ENCODE assay signal across 15 mouse cellular contexts in the genomic region with DNA sequence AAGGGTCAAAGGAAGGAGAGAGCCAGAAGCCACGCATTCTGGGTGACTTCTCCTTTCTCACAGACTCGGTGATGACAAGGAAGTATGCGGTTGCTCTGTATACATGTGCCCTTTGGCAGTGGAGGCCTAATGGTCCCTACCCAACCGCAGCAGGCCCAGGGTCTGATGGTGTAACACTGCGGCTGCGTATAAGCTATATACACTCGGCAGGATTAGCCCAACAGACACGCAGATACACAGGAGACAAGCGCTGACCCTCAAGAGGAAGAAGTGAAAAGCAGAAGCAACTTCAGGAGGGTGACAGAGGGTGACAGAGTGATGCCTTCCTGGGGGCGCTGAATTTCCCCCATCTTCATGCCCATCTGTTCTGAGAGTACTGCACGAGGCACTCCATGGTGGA. TPM values are rescaled to one million over a fixed set of nuclear protein-coding genes. Genes with fewer than 3 reads are reported as not detected.
DNase-seq lines count a peak whose midpoint lies in the region; ATAC-seq and TF ChIP-seq lines count a peak whose summit lies in the region.
"Had no signal": no experiment of that assay in that cellular context is flagged by ENCODE, and none has a peak within 500 bp of the region (broad histone marks: within the 10 kb centered on the region; RNA-seq: fewer than 3 reads in every experiment).

No protein-coding gene starts in this region.

- H3K4me3 ChIP-seq in forebrain, embryonic 16.5 days (replicated peaks; ENCODE audit: low read length): no peak overlapping the region
- no peak overlapping the region for H3K4me3 ChIP-seq in forebrain, embryonic 15.5 days
- H3K4me3 ChIP-seq in midbrain, embryonic 15.5 days: no peak overlapping the region
- no peak overlapping the region for H3K4me3 ChIP-seq in midbrain, postnatal 0 days (ENCODE audit: low read depth, low read length)
- peak overlapping the region; percentile 11 for H3K4me3 ChIP-seq in megakaryocyte, embryonic 14.5 days (replicated peaks)
- H3K4me3 ChIP-seq in kidney, embryonic 14.5 days (ENCODE audit: low read length): no peak overlapping the region

- H3K36me3 ChIP-seq in forebrain, embryonic 16.5 days (ENCODE audit: control insufficient read depth, insufficient read depth): no peaks in the 10 kb centered on the region
- H3K36me3 ChIP-seq in forebrain, embryonic 15.5 days: no peaks in the 10 kb centered on the region
- H3K36me3 ChIP-seq in midbrain, embryonic 15.5 days (replicated peaks): no peaks in the 10 kb centered on the region
- H3K36me3 ChIP-seq in midbrain, postnatal 0 days (ENCODE audit: insufficient read depth, low read length): no peaks in the 10 kb centered on the region
- H3K36me3 ChIP-seq in megakaryocyte, embryonic 14.5 days (replicated peaks; ENCODE audit: low read length): no peaks in the 10 kb centered on the region
- H3K36me3 ChIP-seq in kidney, embryonic 14.5 days (ENCODE audit: control insufficient read depth, insufficient read depth, low read length): no peaks in the 10 kb centered on the region

- no peaks in the 10 kb centered on the region for H3K9me3 ChIP-seq in forebrain, embryonic 16.5 days (ENCODE audit: control insufficient read depth, low read length)
- no peaks in the 10 kb centered on the region for H3K9me3 ChIP-seq in forebrain, embryonic 15.5 days
- H3K9me3 ChIP-seq in midbrain, embryonic 15.5 days: no peaks in the 10 kb centered on the region
- H3K9me3 ChIP-seq in midbrain, postnatal 0 days (ENCODE audit: low read length): no peaks in the 10 kb centered on the region
- H3K9me3 ChIP-seq in megakaryocyte, embryonic 14.5 days: no peaks in the 10 kb centered on the region
- H3K9me3 ChIP-seq in kidney, embryonic 14.5 days (ENCODE audit: control insufficient read depth, low read length): no peaks in the 10 kb centered on the region

- TF ChIP-seq CTCF in midbrain, postnatal 0 days (IDR thresholded peaks at IDR 0.05): no peak

- H3K4me2 ChIP-seq in forebrain, embryonic 16.5 days (ENCODE audit: low read length): no peak overlapping the region
- H3K4me2 ChIP-seq in forebrain, embryonic 15.5 days (replicated peaks): no peak overlapping the region
- no peak overlapping the region for H3K4me2 ChIP-seq in midbrain, embryonic 15.5 days
- no peak overlapping the region for H3K4me2 ChIP-seq in midbrain, postnatal 0 days (ENCODE audit: low read depth, low read length, poor library complexity, severe bottlenecking)
- no peak overlapping the region for H3K4me2 ChIP-seq in kidney, embryonic 14.5 days (replicated peaks; ENCODE audit: low read depth, low read length)
- H3K4me2 ChIP-seq: lung, embryonic 14.5 days had no signal

- H3K4me1 ChIP-seq in forebrain, embryonic 16.5 days (replicated peaks; ENCODE audit: control insufficient read depth, insufficient read depth, low read length): no peaks in the 10 kb centered on the region
- H3K4me1 ChIP-seq in forebrain, embryonic 15.5 days: peaks cover 5% of the 10 kb centered on the region; the same call in 1 of the 2 replicates
- no peaks in the 10 kb centered on the region for H3K4me1 ChIP-seq in midbrain, embryonic 15.5 days
- H3K4me1 ChIP-seq in midbrain, postnatal 0 days (ENCODE audit: insufficient read depth, low read length): no peaks in the 10 kb centered on the region
- peaks cover 44% of the 10 kb centered on the region for H3K4me1 ChIP-seq in megakaryocyte, embryonic 14.5 days
- no peaks in the 10 kb centered on the region for H3K4me1 ChIP-seq in kidney, embryonic 14.5 days (ENCODE audit: control insufficient read depth, insufficient read depth, low read length)

- DNase-seq in midbrain, postnatal 0 days (ENCODE audit: low spot score): no peak
- no peak for DNase-seq in yolk sac, embryonic 10.5 days (ENCODE audit: low spot score)
- DNase-seq in MN1 (ENCODE audit: low spot score): no peak
- DNase-seq: heart, postnatal 4 days; lung, embryonic 14.5 days; thymus, postnatal 4 days had no signal

- H3K27ac ChIP-seq in forebrain, embryonic 16.5 days (ENCODE audit: low read length): no peak overlapping the region
- H3K27ac ChIP-seq in forebrain, embryonic 15.5 days (replicated peaks): no peak overlapping the region
- no peak overlapping the region for H3K27ac ChIP-seq in midbrain, embryonic 15.5 days
- H3K27ac ChIP-seq in midbrain, postnatal 0 days (ENCODE audit: low read depth, low read length): no peak overlapping the region
- no peak overlapping the region for H3K27ac ChIP-seq in kidney, embryonic 14.5 days (ENCODE audit: low read depth, low read length)

- no peaks in the 10 kb centered on the region for H3K27me3 ChIP-seq in forebrain, embryonic 16.5 days (replicated peaks; ENCODE audit: control insufficient read depth, insufficient read depth, low read length)
- peaks cover 5% of the 10 kb centered on the region; the same call in 1 of the 2 replicates for H3K27me3 ChIP-seq in forebrain, embryonic 15.5 days
- peaks cover 9% of the 10 kb centered on the region; the same call in 1 of the 2 replicates for H3K27me3 ChIP-seq in midbrain, embryonic 15.5 days (replicated peaks)
- H3K27me3 ChIP-seq in midbrain, postnatal 0 days (ENCODE audit: insufficient read depth, low read length): no peaks in the 10 kb centered on the region
- H3K27me3 ChIP-seq in megakaryocyte, embryonic 14.5 days (replicated peaks): peaks cover 8% of the 10 kb centered on the region
- H3K27me3 ChIP-seq in kidney, embryonic 14.5 days (ENCODE audit: control insufficient read depth, insufficient read depth, low read length): peaks cover 2% of the 10 kb centered on the region; the same call in 1 of the 2 replicates

- no peak overlapping the region for H3K9ac ChIP-seq in forebrain, embryonic 16.5 days (replicated peaks; ENCODE audit: low read depth, low read length)
- no peak overlapping the region for H3K9ac ChIP-seq in forebrain, embryonic 15.5 days (replicated peaks)
- no peak overlapping the region for H3K9ac ChIP-seq in midbrain, embryonic 15.5 days
- H3K9ac ChIP-seq in midbrain, postnatal 0 days (replicated peaks; ENCODE audit: low read length, poor library complexity, severe bottlenecking): no peak overlapping the region
- no peak overlapping the region for H3K9ac ChIP-seq in kidney, embryonic 14.5 days (ENCODE audit: low read depth, low read length)
- H3K9ac ChIP-seq: lung, embryonic 14.5 days had no signal

- WGBS in forebrain, embryonic 16.5 days: 83% methylated on average over 11 of the region's 11 CpGs
- WGBS in forebrain, embryonic 15.5 days: 85% methylated on average over 11 of the region's 11 CpGs
- WGBS in midbrain, embryonic 15.5 days: 83% methylated on average over 11 of the region's 11 CpGs
- 85% methylated on average over 11 of the region's 11 CpGs for WGBS in midbrain, postnatal 0 days
- WGBS in kidney, embryonic 14.5 days: 94% methylated on average over 11 of the region's 11 CpGs

- peak; percentile 7; the same call in 1 of the 2 replicates for ATAC-seq in forebrain, embryonic 16.5 days
- no peak; the same call in 1 of the 2 replicates for ATAC-seq in forebrain, embryonic 15.5 days (replicated peaks)
- ATAC-seq in midbrain, embryonic 15.5 days (replicated peaks): 0 out of 2 replicates have a peak, but pooled peaks have one; percentile 38
- ATAC-seq in midbrain, postnatal 0 days (ENCODE audit: low FRiP score): no peak
- no peak for ATAC-seq in kidney, embryonic 14.5 days (ENCODE audit: low FRiP score, low TSS enrichment)
- ATAC-seq: intestine, embryonic 16.5 days had no signal

RNA-seq across cellular contexts. Expression of gene Acss1, which starts 5.6 kb away (rescaled TPM):
- polyA plus RNA-seq in forebrain, embryonic 16.5 days (2015; fragmentation: Nextera tagmentation; extraction: Ambion mirVana): 21.9 and 22.2 TPM in 2 replicates
- 25.9 and 26.3 TPM in 2 replicates for polyA plus RNA-seq in forebrain, embryonic 15.5 days (2015; fragmentation: Nextera tagmentation; extraction: Ambion mirVana)
- polyA plus RNA-seq in midbrain, embryonic 15.5 days (2015; fragmentation: Nextera tagmentation; extraction: Ambion mirVana): 16.7 and 20.9 TPM in 2 replicates
- total RNA-seq in midbrain, postnatal 0 days (2014; rRNA removed): 22.7 and 26.1 TPM in 2 replicates
- 14.5 and 16.4 TPM in 2 replicates for polyA plus RNA-seq in midbrain, postnatal 0 days (2015; fragmentation: Nextera tagmentation; extraction: Ambion mirVana)
- 2.8 and 13.4 TPM in 2 replicates for polyA plus RNA-seq in megakaryocyte, embryonic 14.5 days (2012; ENCODE audit: insufficient read depth, low replicate concordance)
- polyA plus RNA-seq in kidney, embryonic 14.5 days (2014; fragmentation: Nextera tagmentation; extraction: Ambion mirVana): 2.3 and 5.6 TPM in 2 replicates
- polyA plus RNA-seq: C2C12 had no signal

RNA-seq across cellular contexts. Expression of gene Vsx1, which starts 15.2 kb away (rescaled TPM):
- not detected in 2 replicates for polyA plus RNA-seq in forebrain, embryonic 16.5 days (2015; fragmentation: Nextera tagmentation; extraction: Ambion mirVana)
- not detected in 2 replicates for polyA plus RNA-seq in forebrain, embryonic 15.5 days (2015; fragmentation: Nextera tagmentation; extraction: Ambion mirVana)
- 0.04 and 0.06 TPM in 2 replicates for polyA plus RNA-seq in midbrain, embryonic 15.5 days (2015; fragmentation: Nextera tagmentation; extraction: Ambion mirVana)
- 0.14 TPM in 1 of 2 replicates, not detected in the other for total RNA-seq in midbrain, postnatal 0 days (2014; rRNA removed)
- polyA plus RNA-seq in midbrain, postnatal 0 days (2015; fragmentation: Nextera tagmentation; extraction: Ambion mirVana): 0.07 and 0.11 TPM in 2 replicates
- not detected in 2 replicates for polyA plus RNA-seq in megakaryocyte, embryonic 14.5 days (2012; ENCODE audit: insufficient read depth, low replicate concordance)
- polyA plus RNA-seq in kidney, embryonic 14.5 days (2014; fragmentation: Nextera tagmentation; extraction: Ambion mirVana): not detected in 2 replicates
- total RNA-seq: heart, postnatal 4 days; left cerebral cortex, adult 18-20 months had no signal
- polyA plus RNA-seq: C2C12; gonadal fat pad, adult 2 months; intestine, embryonic 16.5 days; lung, embryonic 14.5 days had no signal

Comparison
In these comparisons a context has a peak if more than half of its experiments do, and no peak if none do; other contexts are left out.
1. ATAC-seq: peak in forebrain, embryonic 16.5 days (single experiment) and midbrain, embryonic 15.5 days (single experiment); none in forebrain, embryonic 15.5 days (single experiment), midbrain, postnatal 0 days (single experiment) and kidney, embryonic 14.5 days (single experiment).